Mouse (Mus musculus) gastrocnemius, adult 18-20 months (tissue): ENCODE measurements at regions not wholly inside any gene's neighbourhood (a gene's known extent, or its start where the extent isn't known, plus 50 kb on each side); places are given as distances from the start of the nearest gene placed in this dataset.

ENCODE experiments used
- DNase-seq: peaks from one replicate; pipeline ENCODE4 v3.0.0; 2021; ENCODE audit warnings: low spot score

DNA sequence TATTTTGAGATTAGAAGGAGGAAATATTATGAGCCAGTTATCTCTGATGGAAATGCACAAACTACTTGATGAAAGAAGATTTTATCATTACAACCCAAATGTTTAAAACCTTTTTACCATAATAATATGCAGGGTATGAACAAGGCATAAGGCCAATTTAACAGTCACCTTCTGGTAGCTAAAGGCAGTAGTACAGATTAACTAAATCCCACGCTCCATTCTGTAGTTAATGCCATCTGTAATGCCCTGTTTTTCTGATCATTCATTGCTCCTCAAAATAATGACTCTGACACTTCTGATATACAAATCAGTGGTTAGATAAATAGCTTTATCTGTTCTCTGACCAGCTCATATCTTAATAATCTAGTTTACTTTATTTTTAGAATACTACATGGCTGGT, 987.8 kb downstream of the Pcdh7 start:
- DNase-seq: no peak

DNA sequence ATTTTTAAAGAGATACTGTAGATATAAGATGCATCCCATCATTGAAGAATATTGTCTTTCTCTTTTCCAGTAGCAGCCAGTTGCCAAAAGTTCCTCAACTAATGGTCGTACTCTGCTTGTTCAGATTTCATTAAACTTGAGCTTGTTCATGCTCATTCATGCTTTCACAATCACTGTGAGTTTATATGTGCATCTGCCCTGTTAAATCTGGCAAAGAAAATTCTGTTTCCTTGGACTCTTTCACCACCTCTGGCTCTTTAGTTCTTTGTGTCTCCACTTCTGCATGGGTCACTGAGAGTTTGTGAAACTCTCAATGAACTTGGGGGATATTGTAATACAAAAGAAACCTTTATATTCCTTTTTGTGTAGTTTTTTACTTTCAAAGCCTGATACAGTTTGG, 994.6 kb downstream of the Pcdh7 start:
- DNase-seq: no peak

DNA sequence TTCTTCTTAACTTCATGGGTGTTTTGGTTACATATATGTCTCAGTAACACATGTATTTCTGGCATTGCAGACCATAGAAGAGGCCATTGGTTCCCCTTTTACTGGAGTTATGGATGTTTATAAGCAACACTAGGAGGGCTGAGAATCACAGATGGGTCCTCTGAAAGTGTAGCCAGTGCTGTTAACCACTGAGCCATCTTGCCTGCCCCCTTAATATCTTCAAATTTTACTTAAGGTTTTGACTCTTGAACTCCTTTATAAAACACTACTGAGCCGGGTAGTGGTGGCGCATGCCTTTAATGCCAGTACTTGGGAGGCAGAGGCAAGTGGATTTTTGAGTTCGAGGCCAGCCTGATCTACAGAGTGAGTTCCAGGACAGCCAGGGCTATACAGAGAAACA, 1015.6 kb downstream of the Pcdh7 start:
- no peak for DNase-seq

DNA sequence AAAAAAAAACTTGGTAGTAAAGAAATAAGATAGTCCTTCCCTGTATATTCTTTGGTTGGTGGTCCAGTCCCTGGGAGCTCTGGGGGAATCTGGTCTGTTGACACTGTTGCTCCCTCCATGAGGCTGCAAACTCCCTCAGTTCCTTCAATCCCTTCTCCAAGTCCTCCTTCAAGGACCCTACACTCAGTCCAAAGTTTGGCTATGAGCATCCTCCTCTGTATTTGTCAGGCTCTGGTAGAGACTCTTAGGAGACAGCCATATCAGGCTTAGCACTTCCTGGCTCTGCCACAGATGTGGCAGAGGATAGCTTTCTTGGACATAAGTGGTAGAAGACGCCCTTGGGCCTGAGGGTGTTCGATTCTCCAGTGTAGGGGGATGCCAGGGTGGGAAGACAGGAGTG, 1016.2 kb downstream of the Pcdh7 start:
- DNase-seq: no peak

DNA sequence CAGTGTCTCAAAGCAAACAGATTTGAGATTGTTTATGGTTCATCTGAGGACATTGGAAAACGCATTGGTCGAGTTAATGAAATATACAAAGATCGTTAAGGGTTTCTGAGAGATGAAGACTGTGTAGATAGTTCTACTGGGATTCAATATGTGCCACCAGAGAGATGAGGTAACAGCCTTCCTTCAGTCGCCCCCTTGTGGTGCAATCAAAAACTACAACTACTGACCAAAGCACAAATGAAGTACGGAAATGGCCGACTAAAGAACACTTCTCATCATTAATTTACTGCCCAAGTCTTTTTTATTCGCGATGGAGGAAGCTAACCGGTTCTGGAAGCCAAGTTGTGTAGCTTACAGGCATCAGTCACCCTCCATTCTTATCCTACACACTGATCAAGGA, 1018.8 kb downstream of the Pcdh7 start:
- peak; percentile 26 for DNase-seq

DNA sequence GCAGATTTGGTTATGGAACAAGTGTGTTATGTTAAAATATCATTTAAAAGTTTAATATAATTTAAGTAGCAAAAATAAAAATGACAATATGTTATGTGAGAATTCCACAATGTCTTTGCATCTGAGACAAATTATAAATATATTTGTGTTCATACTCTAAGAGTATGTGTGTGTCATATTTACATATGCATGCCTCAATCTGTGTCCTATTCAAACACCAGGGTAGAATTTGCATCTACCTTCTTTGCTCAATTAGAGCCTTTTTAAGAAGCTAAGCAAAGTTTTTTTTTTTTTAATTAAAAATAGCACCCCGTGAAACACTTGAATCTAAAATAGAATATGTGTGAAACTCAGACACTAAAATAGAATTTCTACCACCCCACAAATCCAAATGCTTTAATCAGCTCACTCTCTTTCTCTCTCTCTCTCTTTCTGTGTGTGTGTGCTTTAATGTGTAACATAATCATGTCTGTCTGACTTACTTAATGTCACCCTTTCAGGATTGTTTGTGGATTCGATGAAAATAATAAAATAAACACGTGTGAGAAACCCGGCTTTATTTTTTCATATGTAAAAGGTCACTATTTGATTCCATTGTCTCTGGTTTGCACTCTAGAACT, 1019.6 kb downstream of the Pcdh7 start:
- DNase-seq: no peak

DNA sequence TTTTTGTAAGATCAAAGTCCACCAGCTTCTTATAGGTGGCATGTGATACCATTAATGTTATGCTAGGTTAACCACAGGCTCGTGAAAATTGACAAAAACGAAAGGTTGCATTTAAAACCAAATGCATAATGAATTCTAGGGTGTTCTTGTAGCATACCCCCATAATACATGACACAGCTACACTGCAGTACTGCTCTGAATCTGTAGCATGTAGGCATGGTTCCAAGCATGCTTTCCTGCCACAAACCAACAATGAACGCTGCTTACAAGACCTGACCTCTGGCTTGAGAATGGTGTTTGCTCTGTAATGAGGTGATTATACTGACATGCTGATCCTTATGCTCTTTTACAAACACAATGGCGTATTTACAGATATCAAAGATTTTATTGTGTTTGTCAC, 1020.3 kb downstream of the Pcdh7 start:
- DNase-seq: no peak

DNA sequence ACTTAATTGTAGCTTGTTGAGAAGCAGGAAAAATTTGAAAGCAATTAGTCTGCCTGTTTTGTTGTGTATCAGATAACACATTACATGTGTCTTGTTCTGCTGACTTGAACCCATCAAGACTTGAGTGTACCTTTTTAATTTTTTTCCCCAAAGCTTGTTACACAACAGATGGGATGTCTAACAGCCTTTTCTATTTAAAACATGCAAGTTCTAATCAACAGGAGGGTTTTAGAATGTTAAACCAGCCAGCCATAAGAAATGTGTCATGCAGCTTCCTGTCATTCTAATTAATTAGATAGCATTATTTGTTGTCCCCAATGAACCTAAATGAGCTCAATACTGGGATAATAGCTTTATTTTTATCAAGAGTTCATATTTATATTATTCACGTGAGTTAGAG, 1023.0 kb downstream of the Pcdh7 start:
- no peak for DNase-seq

DNA sequence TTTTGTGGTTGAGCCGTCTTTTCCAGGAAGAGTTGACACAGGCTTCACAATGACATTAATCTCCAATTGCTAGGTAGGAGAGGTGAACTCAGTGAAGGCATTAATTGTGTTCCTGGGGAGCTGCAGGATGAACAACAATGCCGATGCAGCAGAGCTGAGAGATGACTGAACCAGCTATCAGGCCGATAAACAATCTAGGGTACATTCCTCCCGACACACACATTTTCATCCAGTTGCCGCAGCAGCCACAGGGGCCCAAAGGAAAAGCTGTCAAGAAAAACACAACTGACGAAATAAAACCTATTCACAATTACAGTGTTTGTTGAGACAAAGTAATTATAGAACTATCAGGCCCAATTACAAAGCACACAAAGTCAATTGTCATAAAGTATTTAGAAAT, 1029.9 kb downstream of the Pcdh7 start:
- no peak for DNase-seq

DNA sequence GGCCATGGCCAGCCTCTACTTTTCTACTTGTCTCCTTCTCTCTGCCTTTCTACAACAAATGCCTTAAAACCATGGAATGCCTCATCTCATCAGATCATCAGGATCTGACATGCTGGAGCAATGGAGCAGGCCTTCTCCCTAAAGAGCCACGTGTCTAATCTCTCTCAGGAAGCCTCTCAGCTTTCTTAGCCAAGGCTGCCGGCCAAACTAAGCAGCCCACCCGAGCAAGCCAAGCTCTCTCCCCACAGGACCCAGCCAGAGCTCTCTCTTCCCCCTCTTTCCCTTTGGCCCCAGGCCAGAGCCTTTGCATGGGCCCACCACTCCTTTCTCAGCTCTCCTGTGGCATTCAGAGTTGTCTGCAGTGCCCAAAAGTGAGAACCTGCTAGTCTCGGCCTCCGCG, 1034.0 kb downstream of the Pcdh7 start:
- no peak for DNase-seq
